Mouse (Mus musculus) heart, embryonic 14.5 days (tissue): Measurements from ENCODE around the gene Mdfi. TPM values are rescaled to one million over a fixed set of nuclear protein-coding genes. Genes with fewer than 3 reads are reported as not detected.

Experiments used
- ATAC-seq: fragments of 200-750 bp; cut with Nextera tagmentation; 2 replicates; pipeline ENCODE4 v1.8.0; 2017; ENCODE audit warnings: low read depth, moderate TSS enrichment; ENCODE audit not compliant: insufficient number of reproducible peaks, insufficient read depth, low FRiP score
- H3K27ac ChIP-seq, 2 experiments: fragments of 200-500 bp in 1 of 2; fragments of 300-500 bp in 1 of 2; sonication (generic) in 1 of 2; replicated peaks in 1 of 2; 2 replicates each; pipeline ENCODE4 v1.5.1; 2012 to 2014; ENCODE audit warnings: low read depth in 2 of 2, low read length in 2 of 2, control low read depth in 1 of 2, mild to moderate bottlenecking in 1 of 2, mixed read lengths in 1 of 2; ENCODE audit not compliant: control insufficient read depth in 1 of 2, insufficient read depth in 1 of 2
- H3K27me3 ChIP-seq: fragments of 300-500 bp; sonication (generic); 2 replicates; pipeline ENCODE4 v1.6.1; 2014; ENCODE audit warnings: mild to moderate bottlenecking, low read length, control low read depth; ENCODE audit not compliant: control insufficient read depth, insufficient read depth
- H3K36me3 ChIP-seq: fragments of 300-500 bp; sonication (generic); 2 replicates; pipeline ENCODE4 v1.6.1; 2014; ENCODE audit warnings: mild to moderate bottlenecking, control low read depth, low read length, mixed read lengths; ENCODE audit not compliant: control insufficient read depth, insufficient read depth
- H3K4me1 ChIP-seq, 2 experiments: fragments of 200-500 bp in 1 of 2; fragments of 300-500 bp in 1 of 2; sonication (generic) in 1 of 2; 2 replicates each; pipeline ENCODE4 v1.6.1; 2012 to 2014; ENCODE audit warnings: low read length in 2 of 2, control low read depth in 1 of 2, mixed read lengths in 1 of 2; ENCODE audit not compliant: control insufficient read depth in 2 of 2, insufficient read depth in 2 of 2
- H3K4me2 ChIP-seq: fragments of 300-500 bp; sonication (generic); 2 replicates; pipeline ENCODE4 v1.6.1; 2014; ENCODE audit warnings: mild to moderate bottlenecking, low read length
- H3K4me3 ChIP-seq, 2 experiments: fragments of 200-500 bp in 1 of 2; fragments of 300-500 bp in 1 of 2; sonication (generic) in 1 of 2; 2 replicates each; pipeline ENCODE4 v1.5.1; 2012 to 2014; ENCODE audit warnings: low read length in 2 of 2, mild to moderate bottlenecking in 2 of 2, control low read depth in 1 of 2, low read depth in 1 of 2, moderate library complexity in 1 of 2; ENCODE audit not compliant: control insufficient read depth in 1 of 2, insufficient read depth in 1 of 2
- H3K9ac ChIP-seq: fragments of 300-500 bp; sonication (generic); 2 replicates; pipeline ENCODE4 v1.6.1; 2014; ENCODE audit warnings: mild to moderate bottlenecking, low read length
- H3K9me3 ChIP-seq: fragments of 300-500 bp; sonication (generic); 2 replicates; pipeline ENCODE4 v1.6.1; 2016; ENCODE audit warnings: low read length, control low read depth; ENCODE audit not compliant: control insufficient read depth
- WGBS: fragments of 180-500 bp; shearing (Covaris S2); extraction: QIAGEN DNeasy Blood & Tissue Kit; methylation state at CpG from one replicate; pipeline ENCODE4 v1.1.7; 2014; 5-methylcytosine and 5-hydroxymethylcytosine counted together
- polyA plus RNA-seq: library from polyadenylated mRNA; unstranded; fragments of >200 nt; fragmentation: Nextera tagmentation; extraction: Ambion mirVana; gene quantifications from 2 replicates; pipeline ENCODE4 v1.2.1, GENCODE M21; 2014

Mdfi gene
- polyA plus RNA-seq, 1 experiment from 2014 or later: 26.3 TPM

- Histone ChIP-seq H3K4me3 (no peak overlapping the region), H3K27ac (0 out of 4 replicates have a peak overlapping the region, but pooled peaks of 1 of the 2 experiments have one; percentile 25), H3K4me2 (no peak overlapping the region), H3K27me3 (no peaks in the 10 kb centered on the region), H3K9ac (no peak overlapping the region), H3K4me1 (peaks cover 2 to 11% of the 10 kb centered on the region in 2 experiments; a peak in 2 of 4 replicates), H3K36me3 (no peaks in the 10 kb centered on the region), H3K9me3 (no peaks in the 10 kb centered on the region)
- WGBS: 19% methylated on average over 8 of the region's 8 CpGs
- ATAC-seq: no peak
These were observed 31.7 kb downstream of the Mdfi start for GRCm38 (mm10) chr17:47802806-47803205.

DNA sequence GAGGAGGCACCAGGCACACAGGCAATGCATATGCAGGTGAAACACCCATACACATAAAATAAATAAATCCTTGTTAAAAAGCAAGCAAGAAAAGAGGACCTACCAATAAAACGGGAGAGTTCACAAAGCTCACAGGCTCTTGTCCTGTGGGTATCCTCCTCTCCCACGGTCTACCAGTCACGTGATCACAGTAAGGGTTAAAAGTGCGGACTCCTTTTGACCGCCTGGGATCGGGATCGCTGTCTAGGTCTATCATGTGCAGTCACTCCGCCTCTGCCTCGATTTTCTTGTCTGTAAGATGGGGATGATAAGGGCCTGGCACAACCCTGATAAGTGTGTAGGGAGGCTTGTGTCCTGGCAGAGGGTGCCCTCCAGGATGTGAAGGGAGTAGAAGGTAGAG is 37.1 kb downstream of the Mdfi start:
- WGBS: 71% methylated on average over 9 of the region's 9 CpGs
- Histone ChIP-seq H3K36me3 (no peaks in the 10 kb centered on the region), H3K27me3 (no peaks in the 10 kb centered on the region), H3K4me2 (no peak overlapping the region), H3K4me1 (peaks cover 20 to 25% of the 10 kb centered on the region in 2 experiments), H3K9ac (no peak overlapping the region), H3K4me3 (no peak overlapping the region), H3K9me3 (no peaks in the 10 kb centered on the region), H3K27ac (no peak overlapping the region)
- no peak for ATAC-seq

DNA sequence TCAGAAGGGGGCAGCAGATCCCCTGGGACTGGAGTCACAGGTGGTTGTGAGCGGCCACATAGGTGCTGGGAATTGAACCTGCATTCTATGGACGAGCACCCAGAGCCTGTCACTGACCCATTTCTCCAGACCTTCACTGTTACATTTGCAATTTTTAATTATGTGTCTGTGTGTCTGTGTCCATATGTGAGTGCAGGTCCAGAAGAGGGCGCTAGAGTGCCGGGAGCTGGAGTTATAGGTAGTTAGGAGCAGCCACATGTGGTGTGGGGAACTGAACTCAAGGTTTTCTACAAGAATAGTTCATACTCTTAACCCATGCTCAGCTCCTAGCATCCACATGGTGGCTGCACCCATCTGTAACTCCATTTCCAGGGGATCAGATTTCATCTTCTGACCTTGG is 37.5 kb downstream of the Mdfi start:
- WGBS: 75% methylated on average over 4 of the region's 4 CpGs
- ATAC-seq: no peak
- no peak overlapping the region for H3K4me3 ChIP-seq
- no peak overlapping the region for H3K27ac ChIP-seq
- H3K9ac ChIP-seq: no peak overlapping the region
- 0 out of 2 replicates have a peak, but pooled peaks cover 2% of the 10 kb centered on the region for H3K36me3 ChIP-seq
- no peaks in the 10 kb centered on the region for H3K9me3 ChIP-seq
- no peak overlapping the region for H3K4me2 ChIP-seq
- H3K27me3 ChIP-seq: no peaks in the 10 kb centered on the region
- H3K4me1 ChIP-seq: peaks cover 20 to 28% of the 10 kb centered on the region in 2 experiments

- Histone ChIP-seq H3K36me3 (peaks cover 9% of the 10 kb centered on the region; the same call in 1 of the 2 replicates), H3K27me3 (no peaks in the 10 kb centered on the region), H3K9me3 (no peaks in the 10 kb centered on the region), H3K4me1 (peaks cover 20 to 28% of the 10 kb centered on the region in 2 experiments), H3K4me2 (peak overlapping the region; percentile 33; the same call in 1 of the 2 replicates), H3K4me3 (no peak overlapping the region), H3K9ac (peak overlapping the region; percentile 22; the same call in 1 of the 2 replicates), H3K27ac (no peak overlapping the region)
- ATAC-seq: no peak
- 42% methylated on average over 16 of the region's 16 CpGs for WGBS
These were observed 38.2 kb downstream of the Mdfi start for GRCm38 (mm10) chr17:47796156-47796816.

DNA sequence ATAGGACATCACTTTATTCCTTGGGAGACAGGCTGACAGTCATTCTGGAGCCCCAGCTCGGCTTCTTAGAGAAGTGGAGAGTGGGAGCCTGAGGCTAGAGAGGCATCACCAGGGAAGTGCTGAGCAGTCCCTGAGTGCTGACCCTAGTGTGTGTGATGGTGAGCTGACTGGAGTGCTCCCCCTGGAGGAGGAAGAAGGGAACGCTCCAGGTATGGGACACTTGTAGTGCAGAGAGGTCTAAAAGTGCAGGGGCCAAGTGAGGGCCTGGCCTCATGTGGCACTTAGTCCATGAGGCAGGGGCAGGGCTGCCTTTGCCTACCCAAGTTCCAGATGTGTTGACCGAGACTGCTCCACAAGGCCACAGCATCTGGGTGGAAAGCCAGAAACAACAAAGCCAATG is 39.0 kb downstream of the Mdfi start:
- H3K27me3 ChIP-seq: no peaks in the 10 kb centered on the region
- H3K4me2 ChIP-seq: no peak overlapping the region
- no peak overlapping the region for H3K27ac ChIP-seq
- WGBS: 50% methylated on average over 3 of the region's 3 CpGs
- ATAC-seq: no peak
- no peak overlapping the region for H3K4me3 ChIP-seq
- no peaks in the 10 kb centered on the region for H3K9me3 ChIP-seq
- H3K36me3 ChIP-seq: peaks cover 17% of the 10 kb centered on the region; the same call in 1 of the 2 replicates
- no peak overlapping the region for H3K9ac ChIP-seq
- peaks cover 20 to 28% of the 10 kb centered on the region in 2 experiments for H3K4me1 ChIP-seq

GRCm38 (mm10) chr17:47793377-47793776 is 41.1 kb downstream of the Mdfi start:
- peak overlapping the region; percentile 34 for H3K9ac ChIP-seq
- H3K27ac ChIP-seq: peak overlapping the region; percentile 59 to 61
- 7% methylated on average over 9 of the region's 9 CpGs for WGBS
- H3K9me3 ChIP-seq: no peaks in the 10 kb centered on the region
- H3K27me3 ChIP-seq: no peaks in the 10 kb centered on the region
- peak; percentile 52; the same call in 1 of the 2 replicates for ATAC-seq
- H3K4me2 ChIP-seq: no peak overlapping the region
- H3K4me1 ChIP-seq: peaks cover 20 to 28% of the 10 kb centered on the region in 2 experiments
- peaks cover 30% of the 10 kb centered on the region for H3K36me3 ChIP-seq
- no peak overlapping the region for H3K4me3 ChIP-seq

- no peak overlapping the region for H3K4me2 ChIP-seq
- H3K4me3 ChIP-seq: no peak overlapping the region
- H3K9ac ChIP-seq: no peak overlapping the region; the same call in 1 of the 2 replicates
- H3K4me1 ChIP-seq: peaks cover 20 to 28% of the 10 kb centered on the region in 2 experiments
- 28% methylated on average over 15 of the region's 15 CpGs for WGBS
- peak; percentile 45 for ATAC-seq
- H3K27ac ChIP-seq: peak overlapping the region in 1 of 2 experiments; percentile 59; a peak in 1 of 4 replicates
- peaks cover 36% of the 10 kb centered on the region for H3K36me3 ChIP-seq
- H3K9me3 ChIP-seq: no peaks in the 10 kb centered on the region
- no peaks in the 10 kb centered on the region for H3K27me3 ChIP-seq
These were observed 42.2 kb downstream of the Mdfi start for GRCm38 (mm10) chr17:47792098-47792863.
